Mouse (Mus musculus) MEL (cell line): ENCODE results near the gene Ncbp2. TPM values are rescaled to one million over a fixed set of nuclear protein-coding genes. Genes with fewer than 3 reads are reported as not detected.

Experiments
- DNase-seq: peaks from one replicate; pipeline ENCODE4 v3.0.0; 2011; ENCODE audit warnings: low read depth, low spot score
- H3K27ac ChIP-seq: 2 replicates; pipeline ENCODE4 v1.5.1; 2012; ENCODE audit warnings: low read depth, mild to moderate bottlenecking, control low read depth, low read length, moderate library complexity; ENCODE audit not compliant: control insufficient read depth
- H3K27me3 ChIP-seq, 2 experiments: fragments of 150-350 bp in 1 of 2; sonication (generic) in 1 of 2; 2 replicates each; pipeline ENCODE4 v1.6.1; 2012; ENCODE audit warnings: low read length in 2 of 2, mild to moderate bottlenecking in 2 of 2, improper control_type of control experiment in 1 of 2, moderate library complexity in 1 of 2; ENCODE audit not compliant: insufficient read depth in 2 of 2, control insufficient read depth in 1 of 2
- H3K36me3 ChIP-seq, 2 experiments: 2 replicates each; pipeline ENCODE4 v1.6.1; 2012 to 2014; ENCODE audit warnings: low read length in 2 of 2, improper control_type of control experiment in 1 of 2, inconsistent platforms in 1 of 2, mild to moderate bottlenecking in 1 of 2; ENCODE audit not compliant: insufficient read depth in 2 of 2, control insufficient read depth in 1 of 2
- H3K4me1 ChIP-seq, 2 experiments: fragments of 150-350 bp in 1 of 2; sonication (generic) in 1 of 2; 2 replicates each; pipeline ENCODE4 v1.6.1; 2012; ENCODE audit warnings: low read length in 2 of 2, improper control_type of control experiment in 1 of 2, mild to moderate bottlenecking in 1 of 2; ENCODE audit not compliant: insufficient read depth in 2 of 2, control insufficient read depth in 1 of 2
- H3K4me3 ChIP-seq, 2 experiments: fragments of 150-350 bp in 1 of 2; sonication (generic) in 1 of 2; 2 replicates each; pipeline ENCODE4 v1.5.1; 2012; ENCODE audit warnings: low read depth in 2 of 2, low read length in 2 of 2, mild to moderate bottlenecking in 2 of 2, moderate library complexity in 2 of 2, control low read depth in 1 of 2, improper control_type of control experiment in 1 of 2; ENCODE audit not compliant: control insufficient read depth in 1 of 2, insufficient read depth in 1 of 2
- H3K79me2 ChIP-seq: 2 replicates; pipeline ENCODE4 v1.6.1; 2012; ENCODE audit warnings: mild to moderate bottlenecking, low read length, moderate library complexity; ENCODE audit not compliant: control insufficient read depth, poor library complexity, insufficient read depth
- H3K9ac ChIP-seq: 2 replicates; pipeline ENCODE4 v1.6.1; 2012; ENCODE audit warnings: low read depth, mild to moderate bottlenecking, control low read depth, low read length, moderate library complexity; ENCODE audit not compliant: control insufficient read depth, poor library complexity, severe bottlenecking
- H3K9me3 ChIP-seq: fragments of 150-350 bp; sonication (generic); replicated peaks from 2 replicates; pipeline ENCODE4 v1.6.1; 2012; ENCODE audit warnings: mild to moderate bottlenecking, low read length, improper control_type of control experiment, moderate library complexity; ENCODE audit not compliant: insufficient read depth
- BHLHE40 ChIP-seq: IDR thresholded peaks from 2 replicates; pipeline ENCODE4 v1.6.1; 2012; ENCODE audit warnings: low read depth, mild to moderate bottlenecking, inconsistent platforms, low read length, improper control_type of control experiment, borderline replicate concordance
- CTCF ChIP-seq, 3 experiments: IDR thresholded peaks in 2 of 3; conservative IDR thresholded peaks in 1 of 3; 2 replicates each; pipeline ENCODE4 v1.5.1; 2011 to 2012; ENCODE audit warnings: low read length in 3 of 3, low read depth in 2 of 3, mild to moderate bottlenecking in 2 of 3, improper control_type of control experiment in 1 of 3, inconsistent platforms in 1 of 3, mixed read lengths in 1 of 3, moderate library complexity in 1 of 3; ENCODE audit not compliant: control insufficient read depth in 1 of 3, insufficient read depth in 1 of 3, poor library complexity in 1 of 3, severe bottlenecking in 1 of 3
- ELF1 ChIP-seq: IDR thresholded peaks from 2 replicates; pipeline ENCODE4 v1.6.1; 2014; ENCODE audit warnings: low read depth, mild to moderate bottlenecking, inconsistent platforms, low read length, improper control_type of control experiment, moderate library complexity
- EP300 ChIP-seq, 2 experiments: IDR thresholded peaks; 2 replicates each; pipeline ENCODE4 v1.6.1; 2011; ENCODE audit warnings: improper control_type of control experiment in 2 of 2, low read length in 2 of 2, low read depth in 1 of 2, mild to moderate bottlenecking in 1 of 2
- ETS1 ChIP-seq: IDR thresholded peaks from 2 replicates; pipeline ENCODE4 v1.6.1; 2012; ENCODE audit warnings: low read depth, mild to moderate bottlenecking, inconsistent platforms, low read length, improper control_type of control experiment, moderate library complexity
- GABPA ChIP-seq: IDR thresholded peaks from 2 replicates; pipeline ENCODE4 v1.6.1; 2012; ENCODE audit warnings: low read depth, mild to moderate bottlenecking, inconsistent platforms, low read length, improper control_type of control experiment, moderate library complexity
- GATA1 ChIP-seq: IDR thresholded peaks from 2 replicates; pipeline ENCODE4 v1.6.1; 2011; ENCODE audit warnings: low read depth, low read length, improper control_type of control experiment
- HCFC1 ChIP-seq: IDR thresholded peaks from 2 replicates; pipeline ENCODE4 v1.6.1; 2012; ENCODE audit warnings: low read depth, mild to moderate bottlenecking, inconsistent platforms, low read length, improper control_type of control experiment, moderate library complexity
- JUND ChIP-seq: IDR thresholded peaks from 2 replicates; pipeline ENCODE4 v1.6.1; 2011; ENCODE audit warnings: low read depth, mild to moderate bottlenecking, improper control_type of control experiment, low read length
- MAZ ChIP-seq: IDR thresholded peaks from 2 replicates; pipeline ENCODE4 v1.6.1; 2012; ENCODE audit warnings: low read depth, mild to moderate bottlenecking, inconsistent platforms, low read length, improper control_type of control experiment
- MEF2A ChIP-seq: IDR thresholded peaks from 2 replicates; pipeline ENCODE4 v1.6.1; 2014; ENCODE audit warnings: low read depth, mild to moderate bottlenecking, inconsistent platforms, low read length, improper control_type of control experiment; ENCODE audit not compliant: poor library complexity, insufficient replicate concordance, severe bottlenecking; ENCODE audit errors: extremely low read depth
- MYB ChIP-seq: IDR thresholded peaks from 2 replicates; pipeline ENCODE4 v1.6.1; 2011; ENCODE audit warnings: mild to moderate bottlenecking, low read depth, low read length, improper control_type of control experiment
- NELFE ChIP-seq: IDR thresholded peaks from 2 replicates; pipeline ENCODE4 v1.6.1; 2011; ENCODE audit warnings: low read depth, low read length, improper control_type of control experiment
- NRF1 ChIP-seq: IDR thresholded peaks from 2 replicates; pipeline ENCODE4 v1.6.1; 2014; ENCODE audit warnings: low read depth, mild to moderate bottlenecking, inconsistent platforms, low read length, improper control_type of control experiment, moderate library complexity; ENCODE audit not compliant: poor library complexity, insufficient read depth, severe bottlenecking
- POLR2A ChIP-seq, 2 experiments: IDR thresholded peaks; 2 replicates each; pipeline ENCODE4 v1.6.1; 2011 to 2012; ENCODE audit warnings: low read length in 2 of 2, mild to moderate bottlenecking in 2 of 2, control low read depth in 1 of 2, improper control_type of control experiment in 1 of 2, low read depth in 1 of 2, moderate library complexity in 1 of 2; ENCODE audit not compliant: control insufficient read depth in 1 of 2, insufficient read depth in 1 of 2, poor library complexity in 1 of 2
- POLR2AphosphoS5 ChIP-seq: IDR thresholded peaks from 2 replicates; pipeline ENCODE4 v1.6.1; 2012; ENCODE audit warnings: low read depth, borderline replicate concordance, mild to moderate bottlenecking, inconsistent platforms, low read length, moderate library complexity, mixed read lengths
- SMC3 ChIP-seq: IDR thresholded peaks from 2 replicates; pipeline ENCODE4 v1.6.1; 2011; ENCODE audit warnings: low read depth, low read length, improper control_type of control experiment
- TAL1 ChIP-seq: IDR thresholded peaks from 2 replicates; pipeline ENCODE4 v1.6.1; 2012; ENCODE audit warnings: mild to moderate bottlenecking, inconsistent platforms, low read length, moderate library complexity, mixed read lengths
- TBP ChIP-seq: IDR thresholded peaks from 2 replicates; pipeline ENCODE4 v1.8.0; 2011; ENCODE audit warnings: low read depth, low read length, improper control_type of control experiment
- TCF12 ChIP-seq: IDR thresholded peaks from 2 replicates; pipeline ENCODE4 v1.6.1; 2014; ENCODE audit warnings: low read depth, mild to moderate bottlenecking, inconsistent platforms, low read length, improper control_type of control experiment, moderate library complexity
- UBTF ChIP-seq: IDR thresholded peaks from 2 replicates; pipeline ENCODE4 v1.6.1; 2012; ENCODE audit warnings: low read depth, mild to moderate bottlenecking, inconsistent platforms, low read length, improper control_type of control experiment, moderate library complexity, borderline replicate concordance; ENCODE audit not compliant: insufficient read depth
- ZNF384 ChIP-seq: IDR thresholded peaks from 2 replicates; pipeline ENCODE4 v1.6.1; 2012; ENCODE audit warnings: low read depth, mild to moderate bottlenecking, inconsistent platforms, low read length, improper control_type of control experiment
- polyA plus RNA-seq, 2 experiments: library from polyadenylated mRNA; stranded (reverse) in 1 of 2; unstranded in 1 of 2; fragments of >175 nt in 1 of 2; fragments of >200 nt in 1 of 2; gene quantifications; 2 replicates each; pipeline versions ENCODE4 v1.2.1 to v1.2.4; 2012; ENCODE audit warnings: low replicate concordance in 2 of 2, low read depth in 1 of 2; ENCODE audit not compliant: insufficient read length in 2 of 2, insufficient read depth in 1 of 2, missing spikeins in 1 of 2
- total RNA-seq: library from RNA; depleted of rRNA; stranded (reverse); fragments of 300-350 nt; gene quantifications from 2 replicates; pipeline ENCODE4 v1.2.3, GENCODE M21; 2012

Gene Ncbp2
- total and polyA plus RNA-seq, 3 experiments: 100 to 222 TPM; not detected in 1

DNA sequence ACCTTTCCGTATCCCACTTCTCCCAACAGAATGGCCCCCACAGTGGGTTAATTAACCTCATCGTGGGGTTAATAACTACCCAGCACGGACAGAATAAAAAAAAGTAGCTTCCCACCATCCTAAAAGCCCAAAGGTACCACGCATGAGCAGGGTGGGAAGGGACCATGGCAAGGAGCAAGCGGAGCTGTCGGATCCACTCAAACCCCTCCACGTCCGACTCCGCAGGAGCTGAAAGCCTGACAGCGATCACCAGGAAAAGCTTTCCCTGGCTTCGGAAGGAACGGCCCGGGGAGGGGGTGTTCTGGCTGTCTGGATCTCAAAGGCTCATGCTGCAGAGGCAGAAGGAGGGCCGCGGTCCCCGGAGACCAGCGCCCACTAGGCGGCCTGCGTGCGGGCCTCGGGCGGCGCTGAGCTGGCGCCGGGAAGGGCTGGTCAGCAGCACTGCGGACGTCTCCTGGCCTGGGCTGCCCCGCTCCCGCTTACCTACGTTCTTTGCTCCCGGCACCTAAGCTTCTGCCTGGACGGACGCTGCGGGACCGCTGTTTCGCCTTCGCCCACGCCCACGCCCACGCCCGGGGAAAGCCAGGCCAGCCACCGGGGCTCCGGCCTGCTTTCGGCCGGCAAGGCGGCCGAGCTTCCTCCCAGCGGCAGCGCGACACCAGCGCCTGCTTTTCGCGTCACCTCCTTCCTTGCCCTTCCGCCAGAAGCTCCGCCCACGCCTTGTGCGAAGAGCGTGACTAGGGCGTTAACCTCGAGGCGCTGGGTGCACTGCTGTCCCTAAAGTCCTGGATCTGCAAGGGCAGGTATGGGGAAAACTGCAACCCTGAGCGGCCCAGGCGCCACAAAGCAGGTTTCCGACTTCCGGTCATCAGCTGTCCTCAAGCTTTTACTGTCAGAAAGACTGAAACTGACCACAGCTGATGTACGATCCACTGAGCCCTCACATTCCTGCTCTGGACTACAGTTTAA lies 54.5 kb downstream of the Ncbp2 start, which contains the start of gene Senp5 (continued):
- peak; percentile 82 for TF ChIP-seq BHLHE40
- TF ChIP-seq MYB: no peak
- TF ChIP-seq MAZ: peak; percentile 70; the same call in 1 of the 2 replicates
- TF ChIP-seq POLR2A (IDR thresholded peaks at IDR 0.05; ENCODE audit: control insufficient read depth in 1 of 2, insufficient read depth in 1 of 2, low read depth in 1 of 2, low read length in 2 of 2, poor library complexity in 1 of 2): peak; percentile 92 to 96
- peak; percentile 92 for TF ChIP-seq NELFE
- TF ChIP-seq CTCF (IDR thresholded peaks at IDR 0.05 in 2 of 3, conservative IDR thresholded peaks at IDR 0.05 in 1 of 3; ENCODE audit: control insufficient read depth in 1 of 3, insufficient read depth in 1 of 3, low read depth in 2 of 3, low read length in 3 of 3, poor library complexity in 1 of 3, severe bottlenecking in 1 of 3): no peak
- no peak for TF ChIP-seq SMC3
- TF ChIP-seq EP300 (IDR thresholded peaks at IDR 0.05; ENCODE audit: low read depth in 1 of 2, low read length in 2 of 2): peak in 1 of 2 experiments; percentile 44; a peak in 1 of 4 replicates
- TF ChIP-seq UBTF: no peak
- peak; percentile 23; the same call in 1 of the 2 replicates for TF ChIP-seq ZNF384

DNA sequence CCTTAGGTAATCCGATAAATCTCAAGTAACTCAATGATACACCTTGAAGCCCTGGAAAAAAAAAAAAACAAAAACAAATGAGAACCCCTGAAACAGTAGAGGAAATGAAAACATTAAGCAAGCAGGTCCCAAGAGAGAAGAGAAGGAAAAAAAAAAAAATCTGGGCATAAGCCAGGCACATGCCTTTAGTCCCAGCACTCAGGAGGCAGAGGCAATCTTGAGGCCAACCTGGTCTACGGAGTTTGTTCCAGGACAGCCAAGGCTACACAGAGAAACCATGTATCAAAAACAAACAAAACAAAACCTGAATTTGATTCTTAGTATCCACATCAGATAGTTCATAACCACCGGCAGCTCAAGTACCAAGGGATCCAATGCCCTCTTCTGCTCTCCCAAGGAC lies 56.4 kb downstream of the Ncbp2 start:
- H3K36me3 ChIP-seq: peaks cover 0 to 4% of the 10 kb centered on the region in 2 experiments; a peak in 2 of 4 replicates
- no peak overlapping the region for H3K9ac ChIP-seq
- no peaks in the 10 kb centered on the region for H3K9me3 ChIP-seq
- TF ChIP-seq TAL1: no peak
- TF ChIP-seq POLR2AphosphoS5: no peak
- TF ChIP-seq HCFC1: no peak
- no peak for TF ChIP-seq GABPA
- TF ChIP-seq EP300 (IDR thresholded peaks at IDR 0.05; ENCODE audit: low read depth in 1 of 2, low read length in 2 of 2): no peak
- no peak for TF ChIP-seq TCF12
- TF ChIP-seq JUND: no peak
- no peak for TF ChIP-seq ETS1
- no peak for TF ChIP-seq ELF1
- TF ChIP-seq MEF2A: no peak
- no peak for TF ChIP-seq NRF1
- no peak for TF ChIP-seq GATA1
- TF ChIP-seq TBP: no peak
- TF ChIP-seq, all 39 proteins: peak for 0
- peaks cover 30% of the 10 kb centered on the region for H3K79me2 ChIP-seq
- no peak overlapping the region for H3K27ac ChIP-seq
- no peak for DNase-seq
- no peak overlapping the region for H3K4me3 ChIP-seq
- H3K27me3 ChIP-seq: no peaks in the 10 kb centered on the region
- peaks cover 0 to 3% of the 10 kb centered on the region in 2 experiments; a peak in 1 of 4 replicates for H3K4me1 ChIP-seq
